Mouse (Mus musculus): ENCODE data around the gene Hist1h3g.

DNA sequence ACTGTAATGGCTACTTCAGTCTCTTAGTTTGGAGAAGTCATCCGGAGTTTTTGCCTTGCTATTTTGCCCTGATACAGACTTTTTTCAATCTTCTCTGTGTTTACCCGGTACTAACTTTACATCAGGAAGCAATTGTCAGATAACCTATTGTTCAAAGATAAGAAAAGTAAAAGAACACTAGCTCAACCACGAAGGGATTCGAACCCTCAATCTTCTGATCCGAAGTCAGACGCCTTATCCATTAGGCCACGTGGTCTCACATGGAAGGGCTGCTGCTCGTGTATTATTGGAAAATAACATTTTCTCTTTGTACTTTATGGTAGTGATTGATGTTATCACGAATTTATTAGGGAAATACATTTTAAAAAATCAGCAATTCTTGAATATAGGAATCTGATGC, 31.4 kb upstream of the Hist1h3g start:
- TF ChIP-seq CTCF (IDR thresholded peaks at IDR 0.05; ENCODE audit: low read depth): no peak
- no peak for TF ChIP-seq EP300 (IDR thresholded peaks at IDR 0.05; ENCODE audit: low read depth)
